Mouse (Mus musculus) forebrain, embryonic 12.5 days (tissue): ENCODE data around the gene Gnaq. TPM values are rescaled to one million over a fixed set of nuclear protein-coding genes. Genes with fewer than 3 reads are reported as not detected.

Experiments
- ATAC-seq: fragments of 200-750 bp; cut with Nextera tagmentation; 2 replicates; pipeline ENCODE4 v1.8.0; 2017; ENCODE audit warnings: moderate TSS enrichment; ENCODE audit not compliant: low FRiP score
- H3K27ac ChIP-seq: fragments of 300-500 bp; sonication (generic); 2 replicates; pipeline ENCODE4 v1.5.1; 2016; ENCODE audit warnings: mild to moderate bottlenecking
- H3K27me3 ChIP-seq: fragments of 300-500 bp; sonication (generic); 2 replicates; pipeline ENCODE4 v1.6.1; 2016; ENCODE audit warnings: mild to moderate bottlenecking
- H3K36me3 ChIP-seq: fragments of 300-500 bp; sonication (generic); replicated peaks from 2 replicates; pipeline ENCODE4 v1.6.1; 2016; ENCODE audit warnings: mild to moderate bottlenecking
- H3K4me1 ChIP-seq: fragments of 300-500 bp; sonication (generic); 2 replicates; pipeline ENCODE4 v1.6.1; 2016
- H3K4me2 ChIP-seq: fragments of 300-500 bp; sonication (generic); 2 replicates; pipeline ENCODE4 v1.6.1; 2016; ENCODE audit warnings: mild to moderate bottlenecking, moderate library complexity
- H3K4me3 ChIP-seq: fragments of 300-500 bp; sonication (generic); replicated peaks from 2 replicates; pipeline ENCODE4 v1.5.1; 2016; ENCODE audit warnings: mild to moderate bottlenecking
- H3K9ac ChIP-seq: fragments of 300-500 bp; sonication (generic); 2 replicates; pipeline ENCODE4 v1.6.1; 2016; ENCODE audit warnings: mild to moderate bottlenecking
- H3K9me3 ChIP-seq: fragments of 300-500 bp; sonication (generic); 2 replicates; pipeline ENCODE4 v1.6.1; 2016
- WGBS: fragments of 180-500 bp; shearing (Covaris S2); methylation state at CpG from one replicate; pipeline ENCODE4 v1.1.7; 2016; 5-methylcytosine and 5-hydroxymethylcytosine counted together
- polyA plus RNA-seq: library from polyadenylated mRNA; unstranded; fragments of >200 nt; fragmentation: Nextera tagmentation; extraction: Ambion mirVana; gene quantifications from 2 replicates; pipeline ENCODE4 v1.2.1, GENCODE M21; 2016

Gnaq gene
- polyA plus RNA-seq, 1 experiment from 2014 or later, result 44.0 TPM

DNA sequence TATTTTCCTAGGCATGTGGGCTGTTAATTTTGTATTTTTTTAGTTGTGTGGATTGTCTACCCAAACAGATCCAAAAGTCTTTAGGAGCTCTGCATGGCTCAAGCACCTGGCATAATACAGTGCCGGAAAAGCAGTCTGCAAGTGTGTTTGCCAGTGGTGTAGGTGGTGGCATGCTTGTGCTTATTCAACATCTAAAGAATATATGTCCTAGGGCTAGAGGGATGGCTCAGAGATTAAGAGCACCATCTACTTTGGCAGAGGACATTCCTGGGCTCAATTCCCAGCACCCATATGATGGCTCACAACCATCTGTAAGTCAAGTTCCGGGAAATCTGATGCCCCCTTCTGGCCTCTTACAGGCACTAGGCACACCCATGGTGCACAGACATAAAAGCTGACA is 3.5 kb upstream of the Gnaq start:
- Histone ChIP-seq H3K4me2 (no peak overlapping the region), H3K27ac (no peak overlapping the region), H3K36me3 (no peaks in the 10 kb centered on the region), H3K4me3 (no peak overlapping the region), H3K27me3 (no peaks in the 10 kb centered on the region), H3K9me3 (no peaks in the 10 kb centered on the region), H3K4me1 (peaks cover 10% of the 10 kb centered on the region; the same call in 1 of the 2 replicates), H3K9ac (no peak overlapping the region)
- no peak for ATAC-seq
- 97% methylated on average over 2 of the region's 2 CpGs for WGBS

DNA sequence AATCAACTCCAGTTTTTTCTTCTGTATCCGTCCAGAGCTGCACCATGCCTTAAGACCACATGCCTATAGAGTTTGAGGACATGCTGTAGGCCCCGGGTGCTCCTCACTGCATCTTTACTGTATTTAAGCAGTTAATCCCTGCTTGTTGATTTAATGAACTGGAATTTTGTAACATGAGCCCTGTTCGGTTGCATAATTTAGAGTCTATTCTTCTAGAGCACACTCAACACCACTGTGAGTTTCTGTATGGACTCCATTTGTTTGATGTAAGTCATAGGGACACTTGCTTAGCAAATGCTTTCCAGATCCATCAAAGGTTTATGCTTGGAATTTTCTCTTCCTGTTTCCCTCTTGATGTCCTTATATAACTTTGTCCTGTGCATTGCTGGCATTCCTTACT is 2.2 kb upstream of the Gnaq start:
- Histone ChIP-seq H3K27me3 (no peaks in the 10 kb centered on the region), H3K4me1 (peaks cover 21% of the 10 kb centered on the region), H3K27ac (no peak overlapping the region), H3K4me2 (no peak overlapping the region), H3K9ac (no peak overlapping the region), H3K4me3 (no peak overlapping the region), H3K9me3 (no peaks in the 10 kb centered on the region), H3K36me3 (no peaks in the 10 kb centered on the region)
- ATAC-seq, result no peak
- WGBS, result 38% methylated on average over 3 of the region's 3 CpGs

DNA sequence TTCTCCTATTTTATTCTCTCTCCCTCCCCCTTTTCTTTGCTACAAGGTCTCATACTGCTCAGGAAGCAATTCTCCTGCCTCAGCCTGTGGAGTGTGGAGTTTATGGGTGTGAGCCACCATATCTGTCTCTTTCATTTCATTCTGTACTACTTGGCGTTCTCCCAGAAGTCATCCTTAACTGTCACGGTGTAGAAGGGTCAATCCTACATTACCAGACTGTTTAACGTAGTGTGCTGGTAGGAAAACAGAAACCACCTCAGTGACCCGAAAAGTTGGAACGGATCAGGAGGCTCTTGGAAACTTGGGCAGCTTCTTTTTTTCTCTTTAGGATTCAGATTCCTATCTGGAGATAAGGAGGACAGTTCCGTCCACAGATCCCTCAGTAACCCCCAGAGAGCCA is 800 bp upstream of the Gnaq start:
- Histone ChIP-seq H3K9ac (peak overlapping the region; percentile 99), H3K4me1 (peaks cover 26% of the 10 kb centered on the region), H3K27me3 (no peaks in the 10 kb centered on the region), H3K27ac (peak overlapping the region; percentile 99), H3K9me3 (no peaks in the 10 kb centered on the region), H3K36me3 (no peaks in the 10 kb centered on the region), H3K4me3 (peak overlapping the region; percentile 94), H3K4me2 (peak overlapping the region; percentile 60)
- 13% methylated on average over 6 of the region's 6 CpGs for WGBS
- no peak for ATAC-seq

DNA sequence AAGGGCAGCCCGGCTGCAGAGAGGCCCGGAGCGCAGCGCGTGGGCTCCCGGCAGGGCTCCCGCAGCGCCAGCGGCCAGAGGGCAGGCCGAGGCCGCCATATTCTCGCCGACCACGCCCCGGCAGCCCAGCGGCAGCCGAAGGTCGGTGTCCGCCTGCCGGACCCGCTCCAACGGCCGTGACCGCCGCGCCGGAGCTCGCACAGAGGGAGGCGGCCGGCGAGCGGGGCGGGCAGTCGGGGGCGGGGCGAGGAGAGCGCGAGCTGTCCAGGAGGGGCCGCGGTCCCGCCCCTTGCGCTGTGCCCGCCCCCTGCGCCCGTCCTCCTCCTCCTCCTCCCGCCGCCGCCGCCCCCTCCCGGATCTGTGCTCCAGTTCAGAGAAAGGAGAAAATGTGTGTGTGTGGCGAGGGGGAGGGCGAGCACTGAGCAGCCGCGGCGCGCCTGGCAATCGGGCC is 266 bp upstream of the Gnaq start:
- peaks cover 26% of the 10 kb centered on the region for H3K4me1 ChIP-seq
- H3K9me3 ChIP-seq, result no peaks in the 10 kb centered on the region
- H3K9ac ChIP-seq, result peak overlapping the region; percentile 99
- H3K27me3 ChIP-seq, result no peaks in the 10 kb centered on the region
- ATAC-seq, result peak; percentile 90
- peak overlapping the region; percentile 99 for H3K27ac ChIP-seq
- WGBS, result under 1% methylated on average over 14 of the region's 57 CpGs
- peak overlapping the region; percentile 60 for H3K4me2 ChIP-seq
- H3K4me3 ChIP-seq, result peak overlapping the region; percentile 94
- H3K36me3 ChIP-seq, result no peaks in the 10 kb centered on the region

DNA sequence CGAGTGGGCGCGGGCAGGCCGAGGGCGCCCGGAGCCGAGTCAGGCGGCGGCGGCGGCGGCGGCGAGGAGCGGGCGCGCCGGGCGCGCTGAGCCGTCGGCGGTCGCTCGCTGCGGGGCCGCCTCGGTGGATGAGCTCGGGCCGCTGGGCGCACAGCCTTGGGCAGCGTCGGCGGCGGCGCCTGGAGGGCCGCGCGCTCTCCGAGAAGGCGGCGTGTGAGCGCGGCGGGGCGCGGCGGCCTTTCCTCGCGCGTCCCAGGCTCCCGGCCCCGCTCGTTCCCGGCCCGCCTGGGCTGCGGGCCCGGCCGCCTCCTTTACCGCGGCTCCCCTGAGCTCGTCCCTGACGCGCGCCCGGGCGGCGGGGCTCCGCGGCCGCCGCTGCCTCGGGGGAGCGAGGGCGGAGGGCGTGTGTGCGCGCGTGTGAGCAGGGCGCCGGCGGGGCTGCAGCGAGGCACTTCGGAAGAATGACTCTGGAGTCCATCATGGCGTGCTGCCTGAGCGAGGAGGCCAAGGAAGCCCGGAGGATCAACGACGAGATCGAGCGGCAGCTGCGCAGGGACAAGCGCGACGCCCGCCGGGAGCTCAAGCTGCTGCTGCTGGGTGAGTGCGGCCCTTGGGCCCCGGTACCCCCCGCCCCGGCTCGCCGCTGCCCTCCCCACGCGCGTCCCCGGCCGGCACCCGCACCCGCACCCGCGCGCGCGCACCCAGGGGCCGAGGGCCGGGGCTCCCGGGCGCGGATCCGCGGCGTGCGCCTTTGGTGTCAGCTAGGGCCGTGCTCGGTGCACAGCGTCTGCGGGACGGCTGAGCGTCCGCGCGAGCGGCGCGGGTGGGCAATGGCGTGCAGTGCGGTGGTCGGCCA is 462 bp downstream of the Gnaq start:
- Histone ChIP-seq H3K9ac (peak overlapping the region; percentile 99), H3K27me3 (no peaks in the 10 kb centered on the region), H3K27ac (peak overlapping the region; percentile 99), H3K9me3 (no peaks in the 10 kb centered on the region), H3K4me3 (peak overlapping the region; percentile 94), H3K36me3 (no peaks in the 10 kb centered on the region), H3K4me1 (peaks cover 30% of the 10 kb centered on the region), H3K4me2 (peak overlapping the region; percentile 60)
- ATAC-seq, result peak; percentile 65
- under 1% methylated on average over 77 of the region's 139 CpGs for WGBS

DNA sequence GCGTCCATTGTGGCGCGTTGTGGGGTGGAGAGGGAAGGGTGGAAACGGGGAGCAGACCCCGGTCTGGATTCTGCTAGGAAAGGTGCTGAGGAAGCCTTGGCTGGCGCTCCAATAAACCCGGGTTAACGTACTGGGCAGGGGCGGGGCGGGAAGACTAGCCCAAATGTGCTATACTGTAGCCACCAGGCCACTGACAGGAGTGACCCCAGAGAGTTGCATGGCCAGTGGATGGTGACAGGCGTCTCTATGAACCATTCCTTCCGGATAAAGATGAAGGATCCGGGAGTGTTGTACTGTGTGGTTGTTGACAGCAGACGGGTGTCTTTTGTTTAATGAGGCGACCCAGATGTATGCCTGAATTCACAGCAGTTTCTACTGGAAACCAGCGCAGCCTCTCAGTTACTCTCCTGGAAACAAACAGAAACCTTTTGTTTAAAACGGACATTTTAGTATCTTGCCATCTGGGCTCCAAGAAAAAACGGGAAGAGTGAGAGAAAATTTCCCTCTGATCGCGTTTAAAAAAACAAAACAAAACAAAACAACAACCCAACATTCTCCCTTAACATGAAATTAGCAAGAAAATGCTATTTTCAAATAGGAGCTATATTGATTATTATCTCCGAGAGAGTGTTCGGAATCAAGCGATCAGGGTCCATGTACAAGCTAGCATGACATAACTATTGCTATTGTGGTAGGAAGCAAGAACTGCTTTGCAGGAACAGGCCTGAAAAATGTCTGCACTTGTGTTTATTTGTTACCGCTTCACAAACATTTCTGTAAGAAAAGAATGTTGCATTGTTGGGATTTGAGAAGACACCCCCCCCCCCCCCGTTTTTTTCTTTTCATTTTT is 1.3 kb downstream of the Gnaq start:
- Histone ChIP-seq H3K4me2 (peak overlapping the region; percentile 60), H3K4me1 (peaks cover 39% of the 10 kb centered on the region), H3K27me3 (no peaks in the 10 kb centered on the region), H3K9me3 (no peaks in the 10 kb centered on the region), H3K36me3 (no peaks in the 10 kb centered on the region), H3K4me3 (peak overlapping the region; percentile 94), H3K9ac (peak overlapping the region; percentile 99), H3K27ac (peak overlapping the region; percentile 99)
- WGBS, result 11% methylated on average over 25 of the region's 25 CpGs
- peak; percentile 22 for ATAC-seq

DNA sequence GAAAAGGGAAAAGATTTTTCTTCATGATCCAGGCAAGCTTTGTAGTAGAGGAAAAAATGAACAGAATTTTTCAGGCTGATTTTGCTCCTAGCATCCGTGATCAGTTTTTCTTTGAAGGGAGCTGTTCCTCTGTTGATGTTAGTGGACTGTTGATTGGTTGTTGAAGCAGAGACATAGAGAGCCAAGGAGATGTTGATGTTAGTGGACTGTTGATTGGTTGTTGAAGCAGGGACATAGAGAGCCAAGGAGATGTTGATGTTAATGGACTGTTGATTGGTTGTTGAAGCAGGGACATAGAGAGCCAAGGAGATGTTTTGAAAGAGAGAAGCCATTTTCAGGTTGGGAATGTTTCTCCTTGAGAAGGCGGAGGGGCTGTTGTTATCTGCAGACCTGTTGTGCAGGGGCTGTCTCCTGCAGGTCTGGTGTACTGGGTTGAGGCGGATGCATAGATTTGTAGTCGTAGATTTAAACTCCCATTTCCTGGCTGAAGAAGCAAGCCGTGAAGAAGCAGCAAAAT is 5.5 kb downstream of the Gnaq start:
- H3K9ac ChIP-seq, result no peak overlapping the region
- H3K4me1 ChIP-seq, result peaks cover 66% of the 10 kb centered on the region
- H3K27ac ChIP-seq, result no peak overlapping the region
- no peak overlapping the region for H3K4me3 ChIP-seq
- 83% methylated on average over 5 of the region's 5 CpGs for WGBS
- no peaks in the 10 kb centered on the region for H3K27me3 ChIP-seq
- no peak for ATAC-seq
- H3K4me2 ChIP-seq, result no peak overlapping the region
- H3K9me3 ChIP-seq, result no peaks in the 10 kb centered on the region
- 0 out of 2 replicates have a peak, but pooled peaks cover 13% of the 10 kb centered on the region for H3K36me3 ChIP-seq

DNA sequence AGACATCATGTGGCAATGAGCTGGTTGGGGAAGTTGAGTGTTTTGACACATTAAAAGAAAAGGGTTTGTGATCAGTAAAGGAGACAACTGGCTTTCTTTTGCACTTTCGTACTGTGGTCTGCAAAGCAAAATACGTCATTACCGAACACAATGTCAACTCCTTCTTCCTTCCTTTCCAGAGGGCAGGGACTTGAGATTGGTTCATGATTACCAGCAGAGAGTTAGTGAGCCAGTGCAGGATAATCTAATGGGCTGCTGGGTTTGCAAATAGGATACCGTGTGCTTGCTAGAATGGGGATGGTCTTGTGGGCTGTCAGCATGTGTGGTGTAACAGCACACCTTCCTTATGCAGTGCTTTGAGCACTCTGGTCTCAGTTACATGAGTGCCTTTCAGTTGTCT is 8.1 kb downstream of the Gnaq start:
- Histone ChIP-seq H3K4me1 (peaks cover 52% of the 10 kb centered on the region), H3K27me3 (no peaks in the 10 kb centered on the region), H3K9ac (no peak overlapping the region; the same call in 1 of the 2 replicates), H3K4me2 (no peak overlapping the region), H3K27ac (no peak overlapping the region), H3K4me3 (no peak overlapping the region), H3K36me3 (0 out of 2 replicates have a peak, but pooled peaks cover 16% of the 10 kb centered on the region), H3K9me3 (no peaks in the 10 kb centered on the region)
- 55% methylated on average over 4 of the region's 4 CpGs for WGBS
- ATAC-seq, result no peak

DNA sequence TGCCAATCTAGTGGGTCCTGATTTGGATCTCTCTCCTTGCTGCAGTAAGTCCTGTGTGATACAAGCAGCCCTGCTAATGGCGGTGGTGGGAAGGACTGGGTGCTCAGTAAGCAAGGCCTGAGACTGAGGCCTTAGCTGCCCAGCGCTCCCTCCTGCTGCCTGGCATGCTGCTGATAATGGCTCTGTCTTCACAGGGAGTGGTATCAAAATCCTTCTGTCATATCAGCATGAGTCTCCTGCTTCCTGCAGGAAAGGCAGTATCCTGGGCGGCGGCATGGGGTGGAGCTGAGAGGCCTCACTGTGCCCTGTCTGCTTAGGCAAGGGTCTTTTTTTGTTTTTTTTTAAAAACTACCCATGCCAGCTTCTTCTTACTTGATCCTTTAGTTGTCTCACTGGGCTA is 9.2 kb downstream of the Gnaq start:
- Histone ChIP-seq H3K27ac (no peak overlapping the region), H3K9ac (no peak overlapping the region), H3K4me3 (no peak overlapping the region), H3K4me2 (no peak overlapping the region), H3K27me3 (no peaks in the 10 kb centered on the region), H3K36me3 (0 out of 2 replicates have a peak, but pooled peaks cover 16% of the 10 kb centered on the region), H3K9me3 (no peaks in the 10 kb centered on the region), H3K4me1 (peaks cover 50% of the 10 kb centered on the region)
- WGBS, result 71% methylated on average over 4 of the region's 4 CpGs
- no peak for ATAC-seq

DNA sequence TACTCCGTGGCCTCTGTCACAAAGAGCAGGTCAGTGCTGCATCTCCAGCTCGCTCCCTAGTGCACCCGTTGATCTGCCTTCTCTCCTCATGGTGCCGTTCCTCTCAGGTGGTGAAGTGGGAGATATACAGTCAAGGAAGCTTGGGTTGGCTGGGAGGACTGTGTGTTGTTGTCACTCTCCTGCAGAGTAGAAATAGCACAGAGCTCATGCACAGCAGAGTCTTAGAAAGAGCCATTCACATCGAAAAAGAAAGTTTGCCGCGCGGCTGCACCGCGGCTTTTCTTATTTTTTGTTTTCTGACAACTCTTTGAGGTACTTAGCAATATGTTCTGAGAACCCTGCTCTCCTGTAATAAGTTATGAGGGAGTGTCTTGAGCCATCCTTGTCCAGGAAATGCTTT is 10.4 kb downstream of the Gnaq start:
- Histone ChIP-seq H3K36me3 (0 out of 2 replicates have a peak, but pooled peaks cover 16% of the 10 kb centered on the region), H3K9me3 (no peaks in the 10 kb centered on the region), H3K27ac (no peak overlapping the region), H3K4me1 (peaks cover 47% of the 10 kb centered on the region), H3K9ac (no peak overlapping the region), H3K27me3 (no peaks in the 10 kb centered on the region), H3K4me2 (no peak overlapping the region), H3K4me3 (no peak overlapping the region)
- 89% methylated on average over 10 of the region's 10 CpGs for WGBS
- no peak for ATAC-seq

DNA sequence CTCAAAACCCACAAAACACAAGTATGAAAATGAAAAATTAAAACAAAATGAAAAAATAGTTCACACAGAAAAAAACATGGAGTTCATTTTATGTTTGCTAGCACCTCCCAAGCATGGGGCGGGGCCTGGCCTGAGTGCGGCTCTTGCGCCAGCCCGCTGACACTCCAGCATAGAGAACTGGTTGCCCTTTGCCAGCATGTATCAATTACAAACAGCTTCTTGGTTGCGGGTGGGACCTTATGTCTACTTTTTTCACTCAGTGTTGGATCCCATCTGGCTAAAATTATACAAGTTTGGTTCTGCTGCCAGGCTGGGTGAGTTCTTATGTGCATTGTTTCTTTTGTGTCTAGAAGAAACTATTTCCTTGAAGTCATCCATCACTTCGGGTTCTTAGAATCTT is 14.8 kb downstream of the Gnaq start:
- Histone ChIP-seq H3K9ac (no peak overlapping the region), H3K4me2 (no peak overlapping the region), H3K4me3 (no peak overlapping the region), H3K36me3 (0 out of 2 replicates have a peak, but pooled peaks cover 10% of the 10 kb centered on the region), H3K4me1 (peaks cover 5% of the 10 kb centered on the region; the same call in 1 of the 2 replicates), H3K9me3 (no peaks in the 10 kb centered on the region), H3K27ac (no peak overlapping the region), H3K27me3 (no peaks in the 10 kb centered on the region)
- ATAC-seq, result no peak
- WGBS, result 89% methylated on average over 6 of the region's 6 CpGs

DNA sequence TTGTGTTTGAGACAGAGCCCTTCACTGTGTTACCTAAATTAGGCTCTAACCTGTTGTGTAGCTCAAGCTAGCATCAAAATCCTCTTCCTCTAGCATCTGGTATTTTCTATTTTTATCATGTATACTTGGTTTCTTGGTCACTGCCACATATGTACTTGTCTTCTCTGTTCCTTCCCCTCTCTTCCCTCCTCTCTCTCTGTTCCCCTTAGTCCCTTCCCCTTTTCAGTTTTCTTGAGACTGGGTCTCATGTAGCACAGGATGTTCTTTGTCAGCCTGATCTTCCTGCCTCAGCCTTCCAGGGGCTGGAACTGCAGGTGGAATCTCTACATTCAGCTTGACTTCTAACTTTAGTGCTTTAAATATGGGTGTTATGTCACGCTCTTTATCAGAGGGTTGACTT is 16.5 kb downstream of the Gnaq start:
- no peaks in the 10 kb centered on the region for H3K9me3 ChIP-seq
- no peaks in the 10 kb centered on the region for H3K4me1 ChIP-seq
- H3K36me3 ChIP-seq, result no peaks in the 10 kb centered on the region
- H3K4me2 ChIP-seq, result no peak overlapping the region
- no peaks in the 10 kb centered on the region for H3K27me3 ChIP-seq
- H3K4me3 ChIP-seq, result no peak overlapping the region
- WGBS, result 100% methylated on average over 1 of the region's 1 CpGs
- no peak overlapping the region for H3K27ac ChIP-seq
- ATAC-seq, result no peak
- H3K9ac ChIP-seq, result no peak overlapping the region
